Mouse (Mus musculus): ENCODE measurements around the gene Lman1l. TPM values are rescaled to one million over a fixed set of nuclear protein-coding genes. Genes with fewer than 3 reads are reported as not detected.

Lman1l gene
- polyA plus RNA-seq, 1 experiment from 2014 or later, result not detected

GRCm38 (mm10) chr9:57617556-57618169 lies 2.9 kb downstream of the Lman1l start:
- ATAC-seq (no peak), DNase-seq (no peak)
- H3K4me3 ChIP-seq (ENCODE audit: low read depth, low read length), result no peak overlapping the region
- H3K4me1 ChIP-seq (ENCODE audit: insufficient read depth), result no peaks in the 10 kb centered on the region
- H3K27ac ChIP-seq (ENCODE audit: low read depth), result no peak overlapping the region
- no peak overlapping the region for H3K4me2 ChIP-seq (ENCODE audit: low read depth, low read length)
- 0 out of 2 replicates have a peak, but pooled peaks cover 4% of the 10 kb centered on the region for H3K27me3 ChIP-seq (ENCODE audit: insufficient read depth, low read length)
- no peak overlapping the region for H3K9ac ChIP-seq (replicated peaks)
- no peaks in the 10 kb centered on the region for H3K9me3 ChIP-seq (ENCODE audit: low read length)
- H3K36me3 ChIP-seq (replicated peaks; ENCODE audit: insufficient read depth, low read length), result no peaks in the 10 kb centered on the region
- TF ChIP-seq EP300 (IDR thresholded peaks at IDR 0.05; ENCODE audit: low read depth) (no peak), CTCF (IDR thresholded peaks at IDR 0.05; ENCODE audit: low read depth) (no peak)
- WGBS (ENCODE audit: insufficient replicate concordance), result 52% methylated on average over 8 of the region's 8 CpGs

GRCm38 (mm10) chr9:57614786-57615185 lies 5.8 kb downstream of the Lman1l start:
- Histone ChIP-seq H3K4me1 (ENCODE audit: insufficient read depth) (no peaks in the 10 kb centered on the region), H3K4me2 (ENCODE audit: low read depth, low read length) (no peak overlapping the region), H3K27ac (ENCODE audit: low read depth) (no peak overlapping the region), H3K27me3 (ENCODE audit: insufficient read depth, low read length) (0 out of 2 replicates have a peak, but pooled peaks cover 4% of the 10 kb centered on the region), H3K4me3 (ENCODE audit: low read depth, low read length) (no peak overlapping the region), H3K9ac (replicated peaks) (no peak overlapping the region), H3K9me3 (ENCODE audit: low read length) (no peaks in the 10 kb centered on the region), H3K36me3 (replicated peaks; ENCODE audit: insufficient read depth, low read length) (no peaks in the 10 kb centered on the region)
- 81% methylated on average over 4 of the region's 4 CpGs for WGBS (ENCODE audit: insufficient replicate concordance)
- DNase-seq, result no peak
- no peak for ATAC-seq
- TF ChIP-seq EP300 (IDR thresholded peaks at IDR 0.05; ENCODE audit: low read depth) (no peak), CTCF (IDR thresholded peaks at IDR 0.05; ENCODE audit: low read depth) (no peak)

GRCm38 (mm10) chr9:57613975-57614374 lies 6.6 kb downstream of the Lman1l start:
- no peak overlapping the region for H3K9ac ChIP-seq (replicated peaks)
- 0 out of 2 replicates have a peak, but pooled peaks cover 4% of the 10 kb centered on the region for H3K27me3 ChIP-seq (ENCODE audit: insufficient read depth, low read length)
- H3K27ac ChIP-seq (ENCODE audit: low read depth), result no peak overlapping the region
- H3K4me1 ChIP-seq (ENCODE audit: insufficient read depth), result no peaks in the 10 kb centered on the region
- WGBS (ENCODE audit: insufficient replicate concordance), result 62% methylated on average over 7 of the region's 7 CpGs
- DNase-seq, result no peak
- ATAC-seq, result no peak
- H3K9me3 ChIP-seq (ENCODE audit: low read length), result no peaks in the 10 kb centered on the region
- no peak overlapping the region for H3K4me2 ChIP-seq (ENCODE audit: low read depth, low read length)
- no peaks in the 10 kb centered on the region for H3K36me3 ChIP-seq (replicated peaks; ENCODE audit: insufficient read depth, low read length)
- no peak for TF ChIP-seq CTCF (IDR thresholded peaks at IDR 0.05; ENCODE audit: low read depth)
- TF ChIP-seq EP300 (IDR thresholded peaks at IDR 0.05; ENCODE audit: low read depth), result no peak
- H3K4me3 ChIP-seq (ENCODE audit: low read depth, low read length), result no peak overlapping the region

DNA sequence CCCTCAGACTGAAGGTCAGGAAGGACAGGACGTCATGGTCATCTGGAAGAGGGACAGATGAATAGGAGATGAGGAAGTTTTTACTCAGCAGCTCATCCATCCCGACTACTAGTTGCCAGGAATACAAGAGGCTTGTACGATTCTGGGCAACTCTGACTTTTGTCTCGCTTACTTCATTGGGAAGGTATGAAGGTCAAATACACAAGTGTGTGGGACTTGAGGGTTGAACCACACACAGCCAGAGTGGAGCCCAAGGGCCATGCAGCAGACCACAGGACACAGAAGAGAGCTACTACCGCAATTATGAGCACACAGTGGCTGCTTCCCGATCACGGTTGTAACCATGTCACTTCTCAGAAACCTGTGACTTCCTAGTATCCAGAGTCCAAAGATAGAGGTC lies 8.0 kb downstream of the Lman1l start:
- TF ChIP-seq EP300 (IDR thresholded peaks at IDR 0.05; ENCODE audit: low read depth) (no peak), CTCF (IDR thresholded peaks at IDR 0.05; ENCODE audit: low read depth) (no peak)
- Histone ChIP-seq H3K4me3 (ENCODE audit: low read depth, low read length) (no peak overlapping the region), H3K27ac (ENCODE audit: low read depth) (no peak overlapping the region), H3K27me3 (ENCODE audit: insufficient read depth, low read length) (0 out of 2 replicates have a peak, but pooled peaks cover 11% of the 10 kb centered on the region), H3K4me1 (ENCODE audit: insufficient read depth) (no peaks in the 10 kb centered on the region), H3K4me2 (ENCODE audit: low read depth, low read length) (no peak overlapping the region), H3K9me3 (ENCODE audit: low read length) (no peaks in the 10 kb centered on the region), H3K9ac (replicated peaks) (no peak overlapping the region), H3K36me3 (replicated peaks; ENCODE audit: insufficient read depth, low read length) (no peaks in the 10 kb centered on the region)
- DNase-seq (no peak), ATAC-seq (no peak)
- WGBS (ENCODE audit: insufficient replicate concordance), result 67% methylated on average over 7 of the region's 7 CpGs

DNA sequence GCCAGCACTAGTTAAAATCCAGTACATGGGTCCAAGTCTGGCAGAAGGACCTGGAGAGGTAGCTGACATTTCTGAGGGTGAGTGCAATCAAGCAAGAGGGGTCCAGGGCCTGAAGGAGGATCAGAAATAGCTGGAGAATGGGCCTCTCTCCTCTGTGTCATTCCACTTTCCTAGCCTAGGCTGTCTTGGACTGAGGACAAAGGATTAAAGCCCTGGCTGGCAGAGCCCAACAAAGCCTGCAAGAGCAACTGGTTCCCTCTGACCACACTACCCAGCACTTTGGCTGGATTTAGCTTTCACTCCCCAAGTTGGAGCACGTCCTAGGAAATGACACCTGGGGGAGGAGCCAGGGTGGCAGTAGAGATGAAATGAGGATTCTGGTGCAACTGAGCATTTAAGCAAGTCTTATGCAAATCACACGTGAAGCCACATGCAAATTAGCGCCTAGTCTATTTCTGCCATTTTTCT lies 10.2 kb downstream of the Lman1l start:
- no peaks in the 10 kb centered on the region for H3K36me3 ChIP-seq (replicated peaks; ENCODE audit: insufficient read depth, low read length)
- DNase-seq (no peak), ATAC-seq (no peak)
- H3K4me1 ChIP-seq (ENCODE audit: insufficient read depth), result peaks cover 5% of the 10 kb centered on the region; the same call in 1 of the 2 replicates
- H3K27me3 ChIP-seq (ENCODE audit: insufficient read depth, low read length), result peaks cover 29% of the 10 kb centered on the region; the same call in 1 of the 2 replicates
- no peak overlapping the region for H3K4me3 ChIP-seq (ENCODE audit: low read depth, low read length)
- no peaks in the 10 kb centered on the region for H3K9me3 ChIP-seq (ENCODE audit: low read length)
- WGBS (ENCODE audit: insufficient replicate concordance), result 49% methylated on average over 3 of the region's 3 CpGs
- no peak overlapping the region for H3K9ac ChIP-seq (replicated peaks)
- H3K27ac ChIP-seq (ENCODE audit: low read depth), result no peak overlapping the region
- H3K4me2 ChIP-seq (ENCODE audit: low read depth, low read length), result no peak overlapping the region
- TF ChIP-seq EP300 (IDR thresholded peaks at IDR 0.05; ENCODE audit: low read depth) (no peak), CTCF (IDR thresholded peaks at IDR 0.05; ENCODE audit: low read depth) (no peak)

DNA sequence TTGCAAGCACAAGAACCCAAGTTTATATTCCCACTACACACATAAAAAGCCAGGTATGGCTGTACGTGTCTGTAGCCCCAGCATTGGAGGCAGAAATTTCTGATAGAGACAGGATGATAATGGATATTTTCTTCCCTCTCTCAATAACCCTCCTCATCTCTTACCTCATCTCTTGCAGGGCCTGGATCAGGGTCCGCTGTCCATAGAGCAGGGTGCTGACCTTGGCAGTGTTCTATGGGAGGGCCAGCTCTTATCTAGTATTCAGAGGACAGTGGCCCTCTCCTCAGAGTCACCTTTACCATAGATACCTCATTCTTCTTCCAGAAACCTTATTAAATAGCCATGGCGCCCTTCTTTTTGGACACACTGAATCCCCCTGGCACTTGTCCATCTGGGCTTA lies 10.8 kb downstream of the Lman1l start:
- Histone ChIP-seq H3K27me3 (ENCODE audit: insufficient read depth, low read length) (peaks cover 28% of the 10 kb centered on the region; the same call in 1 of the 2 replicates), H3K9me3 (ENCODE audit: low read length) (no peaks in the 10 kb centered on the region), H3K4me1 (ENCODE audit: insufficient read depth) (peaks cover 5% of the 10 kb centered on the region; the same call in 1 of the 2 replicates), H3K36me3 (replicated peaks; ENCODE audit: insufficient read depth, low read length) (no peaks in the 10 kb centered on the region), H3K27ac (ENCODE audit: low read depth) (no peak overlapping the region), H3K4me3 (ENCODE audit: low read depth, low read length) (no peak overlapping the region), H3K4me2 (ENCODE audit: low read depth, low read length) (no peak overlapping the region), H3K9ac (replicated peaks) (no peak overlapping the region)
- TF ChIP-seq CTCF (IDR thresholded peaks at IDR 0.05; ENCODE audit: low read depth) (no peak), EP300 (IDR thresholded peaks at IDR 0.05; ENCODE audit: low read depth) (no peak)
- no peak for ATAC-seq
- 53% methylated on average over 3 of the region's 3 CpGs for WGBS (ENCODE audit: insufficient replicate concordance)
- DNase-seq, result no peak

Data from liver, postnatal 0 days (tissue).